Comparison of ENCODE assay signal across 8 mouse cellular contexts in the genomic region with DNA sequence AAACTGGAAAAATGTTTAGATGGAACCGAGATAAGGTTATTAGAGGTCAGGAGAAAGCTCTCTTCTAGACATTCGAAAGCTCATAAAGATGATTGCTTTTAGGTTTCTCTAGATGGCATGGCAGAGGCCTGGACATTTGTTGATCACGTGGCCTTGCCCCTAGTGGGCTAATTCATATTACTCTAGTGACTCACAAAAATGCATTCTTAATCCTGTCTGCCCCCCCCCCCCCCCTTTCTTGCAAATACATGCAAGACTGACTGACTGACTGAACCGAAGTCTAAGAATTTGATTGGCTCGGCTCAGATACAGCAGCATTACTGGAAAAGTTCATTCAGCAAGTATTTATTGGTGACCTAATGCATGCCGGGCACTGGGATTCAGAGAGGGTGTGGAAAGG. TPM values are rescaled to one million over a fixed set of nuclear protein-coding genes. Genes with fewer than 3 reads are reported as not detected.
DNase-seq lines count a peak whose midpoint lies in the region; ATAC-seq and TF ChIP-seq lines count a peak whose summit lies in the region.

No protein-coding gene starts in this region.

- peak; percentile 46 to 65 for DNase-seq in cerebellum, postnatal 10 days
- DNase-seq in cerebellum, adult 11 months: no peak
- peak; percentile 76 for DNase-seq in adipocyte (ENCODE audit: low spot score)
- DNase-seq in lung, postnatal 10 days: peak; percentile 69

- H3K4me2 ChIP-seq in forebrain, embryonic 13.5 days: peak overlapping the region; percentile 80
- H3K4me2 ChIP-seq in intestine, postnatal 0 days (replicated peaks; ENCODE audit: low read depth): peak overlapping the region; percentile 85

- H3K27me3 ChIP-seq in forebrain, embryonic 13.5 days: no peaks in the 10 kb centered on the region
- H3K27me3 ChIP-seq in intestine, postnatal 0 days (replicated peaks; ENCODE audit: control insufficient read depth, insufficient read depth, low read length): no peaks in the 10 kb centered on the region
- H3K27me3 ChIP-seq in small intestine, adult 2 months (ENCODE audit: control insufficient read depth, insufficient read depth, low read length): no peaks in the 10 kb centered on the region

- no peaks in the 10 kb centered on the region for H3K36me3 ChIP-seq in forebrain, embryonic 13.5 days (ENCODE audit: poor library complexity, severe bottlenecking)
- H3K36me3 ChIP-seq in intestine, postnatal 0 days (ENCODE audit: control insufficient read depth, insufficient read depth): no peaks in the 10 kb centered on the region
- H3K36me3 ChIP-seq in small intestine, adult 2 months (ENCODE audit: control insufficient read depth, insufficient read depth, low read length): no peaks in the 10 kb centered on the region

- peak; percentile 41 for TF ChIP-seq CTCF in intestine, postnatal 0 days (IDR thresholded peaks at IDR 0.05; ENCODE audit: low read depth)
- TF ChIP-seq CTCF in small intestine, adult 2 months (IDR thresholded peaks at IDR 0.05; ENCODE audit: extremely low read depth, insufficient read length, insufficient replicate concordance, low read depth, low read length): no peak

- H3K27ac ChIP-seq in forebrain, embryonic 13.5 days: no peak overlapping the region
- H3K27ac ChIP-seq in intestine, postnatal 0 days (ENCODE audit: low read depth, low read length): peak overlapping the region; percentile 100
- H3K27ac ChIP-seq in small intestine, adult 2 months (ENCODE audit: insufficient read depth, low read depth, low read length): peak overlapping the region; percentile 90

- H3K4me3 ChIP-seq in forebrain, embryonic 13.5 days: peak overlapping the region; percentile 85
- H3K4me3 ChIP-seq in intestine, postnatal 0 days (ENCODE audit: low read depth, low read length): peak overlapping the region; percentile 82
- H3K4me3 ChIP-seq in small intestine, adult 2 months (ENCODE audit: low read depth, low read length): no peak overlapping the region; the same call in 1 of the 2 replicates

- 5% methylated on average over 6 of the region's 6 CpGs for WGBS in forebrain, embryonic 13.5 days
- under 1% methylated on average over 6 of the region's 6 CpGs for WGBS in intestine, postnatal 0 days
- WGBS in small intestine, adult 2 months: 1% methylated on average over 6 of the region's 6 CpGs

- H3K9ac ChIP-seq in forebrain, embryonic 13.5 days: peak overlapping the region; percentile 99
- peak overlapping the region; percentile 99 for H3K9ac ChIP-seq in intestine, postnatal 0 days (ENCODE audit: low read depth, low read length)

- TF ChIP-seq POLR2A in small intestine, adult 2 months (IDR thresholded peaks at IDR 0.05; ENCODE audit: low read depth, low read length): no peak

- no peak for ATAC-seq in forebrain, embryonic 13.5 days
- ATAC-seq in intestine, postnatal 0 days: peak; percentile 62
- ATAC-seq in frontal cortex, adult (ENCODE audit: low TSS enrichment): no peak

- H3K9me3 ChIP-seq in forebrain, embryonic 13.5 days (replicated peaks): no peaks in the 10 kb centered on the region
- no peaks in the 10 kb centered on the region for H3K9me3 ChIP-seq in intestine, postnatal 0 days (ENCODE audit: control insufficient read depth)

- H3K4me1 ChIP-seq in forebrain, embryonic 13.5 days: peaks cover 40% of the 10 kb centered on the region
- H3K4me1 ChIP-seq in intestine, postnatal 0 days (replicated peaks; ENCODE audit: control insufficient read depth, insufficient read depth, low read length): no peaks in the 10 kb centered on the region; the same call in 1 of the 2 replicates
- H3K4me1 ChIP-seq in small intestine, adult 2 months (ENCODE audit: control insufficient read depth, insufficient read depth, insufficient read length, low read length): peaks cover 4% of the 10 kb centered on the region; the same call in 1 of the 2 replicates

RNA-seq across cellular contexts. Expression of gene Nipbl, which starts 2.2 kb away (rescaled TPM):
- 21.6 and 22.6 TPM in 2 replicates for polyA plus RNA-seq in forebrain, embryonic 13.5 days (2015; fragmentation: Nextera tagmentation; extraction: Ambion mirVana)
- polyA plus RNA-seq in intestine, postnatal 0 days (2015; fragmentation: Nextera tagmentation; extraction: Ambion mirVana): 9.3 and 11.6 TPM in 2 replicates
- 1.3 and 2.9 TPM in 2 replicates for polyA plus RNA-seq in small intestine, adult 2 months (2012; rRNA removed)
